Mouse (Mus musculus) cerebellum, adult 2 months (tissue): Measurements from ENCODE around the gene Mthfd2.

Experiments used
- CTCF ChIP-seq: fragments of 200-500 bp; IDR thresholded peaks from 2 replicates; pipeline ENCODE4 v1.5.1; 2011; ENCODE audit warnings: low read depth, mild to moderate bottlenecking, control low read depth, low read length, moderate library complexity, borderline replicate concordance; ENCODE audit not compliant: insufficient read depth
- POLR2A ChIP-seq: fragments of 200-500 bp; IDR thresholded peaks from 2 replicates; pipeline ENCODE4 v1.6.1; 2011; ENCODE audit warnings: low read length, control low read depth, borderline replicate concordance; ENCODE audit not compliant: insufficient read depth

GRCm38 (mm10) chr6:83363075-83363474, 37.4 kb upstream of the Mthfd2 start:
- TF ChIP-seq CTCF (no peak), POLR2A (no peak)
